In the genomic region with DNA sequence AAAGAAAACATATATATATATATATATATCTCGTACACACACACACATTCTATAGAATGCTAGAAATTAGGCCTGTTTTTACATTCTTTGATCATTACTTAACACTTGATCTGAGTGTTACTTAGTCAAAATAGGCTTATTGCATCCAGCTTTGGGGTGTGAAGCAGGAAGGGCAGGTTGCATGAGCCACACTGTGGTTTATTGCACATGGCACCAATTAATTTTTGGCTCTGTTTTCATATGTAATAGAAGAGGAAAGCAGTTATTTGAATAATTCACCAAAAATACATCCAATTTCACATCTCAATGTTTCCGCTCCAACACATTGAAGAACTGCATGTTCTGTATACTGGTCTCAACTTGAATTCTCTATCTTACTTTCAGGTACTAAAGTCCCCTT, we compare ENCODE assay signal across 24 mouse cellular contexts. TPM values are rescaled to one million over a fixed set of nuclear protein-coding genes. Genes with fewer than 3 reads are reported as not detected.
DNase-seq lines count a peak whose midpoint lies in the region; ATAC-seq and TF ChIP-seq lines count a peak whose summit lies in the region.
"Had no signal": no experiment of that assay in that cellular context is flagged by ENCODE, and none has a peak within 500 bp of the region (broad histone marks: within the 10 kb centered on the region; RNA-seq: fewer than 3 reads in every experiment).

No protein-coding gene starts in this region.

- H3K4me1 ChIP-seq in lung, postnatal 0 days (ENCODE audit: insufficient read depth, low read depth, low read length) = no peaks in the 10 kb centered on the region

- DNase-seq in 3T3-L1 (ENCODE audit: low read depth, low spot score) (peak; percentile 67), NIH3T3 (ENCODE audit: low read depth) (peak; percentile 66)
- peak; percentile 24 for DNase-seq in induced T-regulatory cell, adult 2 months (ENCODE audit: low read depth)
- DNase-seq in lung, postnatal 0 days (ENCODE audit: low spot score) = no peak
- DNase-seq: adrenal gland, adult 2 months; adrenal gland, postnatal 10 days; adrenal gland, postnatal 25 days; B cell, adult 2 months; cerebellum, adult 11 months; cerebellum, adult 18-20 months; cerebellum, adult 8-10 months; cerebellum, adult 9-11 months; cerebellum, postnatal 25 days had no signal

- no peak overlapping the region for H3K27ac ChIP-seq in lung, postnatal 0 days (ENCODE audit: low read length)
- H3K27ac ChIP-seq: embryonic facial prominence, embryonic 10.5 days; embryonic facial prominence, embryonic 12.5 days; forebrain, embryonic 10.5 days; forebrain, embryonic 12.5 days had no signal

- no peaks in the 10 kb centered on the region for H3K9me3 ChIP-seq in lung, postnatal 0 days (ENCODE audit: low read length)
- H3K9me3 ChIP-seq: embryonic facial prominence, embryonic 10.5 days; embryonic facial prominence, embryonic 12.5 days; forebrain, embryonic 10.5 days; forebrain, embryonic 12.5 days; G1E had no signal

- no peak for ATAC-seq in megakaryocyte progenitor cell, adult 5-6 weeks (replicated peaks; ENCODE audit: poor library complexity)
- no peak for ATAC-seq in lung, postnatal 0 days
- ATAC-seq: CD4-positive, CD25-positive, alpha-beta regulatory T cell, adult 4 months; forebrain, embryonic 14.5 days; forebrain, embryonic 16.5 days had no signal

- TF ChIP-seq EP300 in lung, postnatal 0 days (IDR thresholded peaks at IDR 0.05) = no peak

- H3K4me3 ChIP-seq in lung, postnatal 0 days (ENCODE audit: low read depth, low read length) = no peak overlapping the region
- H3K4me3 ChIP-seq: embryonic facial prominence, embryonic 10.5 days; embryonic facial prominence, embryonic 12.5 days; erythroblast, embryonic 14.5 days; forebrain, embryonic 10.5 days; forebrain, embryonic 12.5 days had no signal

- H3K36me3 ChIP-seq in lung, postnatal 0 days (ENCODE audit: insufficient read depth, low read length) = no peaks in the 10 kb centered on the region
- H3K36me3 ChIP-seq: embryonic facial prominence, embryonic 10.5 days; embryonic facial prominence, embryonic 12.5 days; forebrain, embryonic 10.5 days; forebrain, embryonic 12.5 days; G1E had no signal

- no peak overlapping the region for H3K9ac ChIP-seq in lung, postnatal 0 days (replicated peaks; ENCODE audit: low read depth)
- H3K9ac ChIP-seq: embryonic facial prominence, embryonic 12.5 days; forebrain, embryonic 12.5 days had no signal

- no peaks in the 10 kb centered on the region for H3K27me3 ChIP-seq in lung, postnatal 0 days (replicated peaks; ENCODE audit: insufficient read depth, low read length)
- H3K27me3 ChIP-seq: CH12.LX; embryonic facial prominence, embryonic 12.5 days had no signal

- 84% methylated on average over 2 of the region's 2 CpGs for WGBS in lung, postnatal 0 days

- H3K4me2 ChIP-seq in lung, postnatal 0 days (replicated peaks; ENCODE audit: low read depth, low read length) = no peak overlapping the region
- H3K4me2 ChIP-seq: embryonic facial prominence, embryonic 12.5 days; forebrain, embryonic 12.5 days had no signal

- TF ChIP-seq CTCF in lung, postnatal 0 days (IDR thresholded peaks at IDR 0.05) = no peak

RNA-seq across cellular contexts. Expression of gene Supt3, which starts 4.4 kb away (rescaled TPM):
- total RNA-seq in megakaryocyte progenitor cell, adult 5-6 weeks (2015) = 26.2 and 37.9 TPM in 2 replicates
- total RNA-seq in megakaryocyte progenitor cell, adult 5-6 weeks (2017) = 13.6 and 16.2 TPM in 2 replicates
- 7.8 and 10.9 TPM in 2 replicates for polyA plus RNA-seq in lung, postnatal 0 days (2015; fragmentation: Nextera tagmentation; extraction: Ambion mirVana)

RNA-seq across cellular contexts. Expression of gene Runx2, which starts 42.0 kb away (rescaled TPM):
- total RNA-seq in megakaryocyte progenitor cell, adult 5-6 weeks (2015) = 52.4 and 54.9 TPM in 2 replicates
- 7.8 and 10.7 TPM in 2 replicates for total RNA-seq in megakaryocyte progenitor cell, adult 5-6 weeks (2017)
- 1.1 and 1.3 TPM in 2 replicates for polyA plus RNA-seq in lung, postnatal 0 days (2015; fragmentation: Nextera tagmentation; extraction: Ambion mirVana)
